Mouse (Mus musculus) liver, embryonic 14.5 days (tissue): ENCODE measurements around the gene Kif17. TPM values are rescaled to one million over a fixed set of nuclear protein-coding genes. Genes with fewer than 3 reads are reported as not detected.

Experiments used
- ATAC-seq: fragments of 200-750 bp; cut with Nextera tagmentation; 2 replicates; pipeline ENCODE4 v1.8.0; 2017; ENCODE audit warnings: moderate number of reproducible peaks, mild to moderate bottlenecking, moderate library complexity; ENCODE audit not compliant: insufficient read depth
- DNase-seq, 3 experiments: peaks; one replicate each; pipeline ENCODE4 v3.0.0-alpha.2; 2012 to 2013; ENCODE audit warnings: low read depth in 3 of 3, low spot score in 3 of 3
- H3K27ac ChIP-seq: fragments of 300-500 bp; sonication (generic); 2 replicates; pipeline ENCODE4 v1.5.1; 2014; ENCODE audit warnings: moderate library complexity, mild to moderate bottlenecking, control low read depth, inconsistent platforms
- H3K27me3 ChIP-seq: fragments of 300-500 bp; sonication (generic); 2 replicates; pipeline ENCODE4 v1.6.1; 2014; ENCODE audit warnings: mild to moderate bottlenecking, low read length, moderate library complexity; ENCODE audit not compliant: control insufficient read depth, insufficient read depth
- H3K36me3 ChIP-seq: fragments of 300-500 bp; sonication (generic); replicated peaks from 2 replicates; pipeline ENCODE4 v1.6.1; 2014; ENCODE audit warnings: low read depth; ENCODE audit not compliant: control insufficient read depth, insufficient read depth
- H3K4me1 ChIP-seq, 2 experiments: fragments of 200-500 bp in 1 of 2; fragments of 300-500 bp in 1 of 2; sonication (generic) in 1 of 2; replicated peaks; 2 replicates each; pipeline ENCODE4 v1.6.1; 2012 to 2014; ENCODE audit warnings: antibody characterized with exemption in 1 of 2, inconsistent platforms in 1 of 2, low read length in 1 of 2; ENCODE audit not compliant: control insufficient read depth in 2 of 2, insufficient read depth in 2 of 2
- H3K4me2 ChIP-seq: fragments of 300-500 bp; sonication (generic); 2 replicates; pipeline ENCODE4 v1.6.1; 2014; ENCODE audit warnings: low read depth, mild to moderate bottlenecking, control low read depth, moderate library complexity
- H3K4me3 ChIP-seq, 2 experiments: fragments of 200-500 bp in 1 of 2; fragments of 300-500 bp in 1 of 2; sonication (generic) in 1 of 2; 2 replicates each; pipeline ENCODE4 v1.5.1; 2012 to 2014; ENCODE audit warnings: low read depth in 2 of 2, low read length in 2 of 2, mild to moderate bottlenecking in 2 of 2, control low read depth in 1 of 2, inconsistent platforms in 1 of 2, moderate library complexity in 1 of 2; ENCODE audit not compliant: insufficient read depth in 1 of 2
- H3K9ac ChIP-seq: fragments of 300-500 bp; sonication (generic); replicated peaks from 2 replicates; pipeline ENCODE4 v1.6.1; 2014; ENCODE audit warnings: mild to moderate bottlenecking, control low read depth, moderate library complexity
- H3K9me3 ChIP-seq: fragments of 300-500 bp; sonication (generic); 2 replicates; pipeline ENCODE4 v1.6.1; 2016; ENCODE audit warnings: low read length, mixed read lengths; ENCODE audit not compliant: control insufficient read depth
- CTCF ChIP-seq: IDR thresholded peaks from 2 replicates; pipeline ENCODE4 v1.5.1; 2016; ENCODE audit warnings: antibody characterized with exemption, low read depth, control low read depth
- EP300 ChIP-seq: IDR thresholded peaks from 2 replicates; pipeline ENCODE4 v1.6.1; 2016; ENCODE audit warnings: antibody characterized with exemption, low read depth
- WGBS: fragments of 180-500 bp; shearing (Covaris S2); extraction: QIAGEN DNeasy Blood & Tissue Kit; methylation state at CpG from one replicate; pipeline ENCODE4 v1.1.7; 2014; ENCODE audit not compliant: insufficient replicate concordance; 5-methylcytosine and 5-hydroxymethylcytosine counted together
- polyA plus RNA-seq, 2 experiments: library from polyadenylated mRNA; depleted of rRNA in 1 of 2; stranded (reverse) in 1 of 2; unstranded in 1 of 2; fragments of >200 nt; fragmentation: Nextera tagmentation in 1 of 2; extraction: Ambion mirVana in 1 of 2; gene quantifications; 2 replicates each; pipeline versions ENCODE4 v1.2.1 to v1.2.3; 2012 to 2014

Kif17 gene
- polyA plus RNA-seq, 2 experiments = 0.06 to 0.19 TPM

DNA sequence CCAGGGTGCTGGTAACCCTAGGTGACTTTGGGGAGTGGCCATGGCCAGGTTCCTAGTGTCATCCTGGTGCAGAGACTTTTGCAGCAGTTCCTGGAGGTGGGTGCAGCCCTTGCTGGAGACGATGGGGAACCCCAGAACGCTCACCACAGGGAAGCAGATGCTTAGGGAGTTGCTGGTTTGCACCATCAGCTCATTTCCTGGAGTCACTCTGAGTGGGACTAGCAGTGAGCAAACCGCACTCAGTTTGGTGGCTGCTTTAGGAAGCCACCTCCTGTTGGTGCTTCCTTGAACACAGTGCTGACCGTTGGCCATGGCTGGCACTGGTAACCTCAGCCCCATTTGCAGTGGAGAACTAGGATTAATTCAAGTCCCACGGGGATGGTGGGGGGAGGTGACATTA, 9.2 kb downstream of the Kif17 start:
- 26% methylated on average over 5 of the region's 5 CpGs for WGBS
- TF ChIP-seq CTCF = no peak
- TF ChIP-seq EP300 = no peak

DNA sequence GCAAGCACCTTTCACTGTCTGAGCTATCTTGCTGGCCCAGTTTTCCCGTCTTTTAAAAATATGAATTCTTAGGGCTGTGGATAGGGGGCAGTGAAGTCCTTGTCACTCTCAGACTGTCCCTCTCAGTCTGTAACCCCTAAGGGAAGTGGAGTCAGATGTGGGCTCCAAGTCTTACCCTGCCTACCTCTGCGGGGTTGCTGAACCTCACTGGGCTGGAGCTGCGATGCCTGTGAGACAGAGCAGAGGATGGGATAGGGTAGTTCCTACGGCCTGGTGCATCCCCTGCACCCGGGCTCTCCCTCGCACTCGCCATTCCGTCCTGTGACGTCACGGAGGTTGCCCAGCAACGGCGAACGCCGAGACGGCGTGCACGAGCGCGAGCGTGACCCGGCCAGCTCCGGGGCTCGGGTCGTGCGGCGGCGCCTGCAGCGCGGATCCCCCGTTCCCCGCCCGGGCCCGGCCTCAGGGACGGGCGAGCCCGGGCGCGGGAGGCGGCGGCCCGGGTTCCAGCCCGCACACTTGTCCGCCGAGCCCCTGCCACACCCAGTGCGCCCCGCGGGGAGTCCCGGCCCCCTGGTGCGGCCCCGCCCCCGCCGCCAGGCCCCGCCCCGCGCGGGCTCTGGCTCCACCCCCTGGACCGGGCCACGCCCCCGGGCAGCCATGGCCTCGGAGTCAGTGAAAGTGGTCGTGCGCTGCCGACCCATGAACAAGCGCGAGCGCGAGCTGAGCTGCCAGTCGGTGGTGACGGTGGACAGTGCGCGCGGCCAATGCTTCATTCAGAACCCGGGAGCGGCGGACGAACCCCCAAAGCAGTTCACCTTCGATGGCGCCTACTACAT, 11.8 kb downstream of the Kif17 start:
- WGBS = under 1% methylated on average over 76 of the region's 78 CpGs

More for the DNA sequence above, 9.2 kb downstream of the Kif17 start:
- Histone ChIP-seq H3K36me3 (no peaks in the 10 kb centered on the region), H3K9me3 (no peaks in the 10 kb centered on the region), H3K9ac (no peak overlapping the region), H3K4me3 (no peak overlapping the region), H3K27me3 (no peaks in the 10 kb centered on the region; the same call in none of the 2 replicates), H3K27ac (no peak overlapping the region), H3K4me1 (peaks cover 0 to 4% of the 10 kb centered on the region in 2 experiments; a peak in 1 of 4 replicates), H3K4me2 (no peak overlapping the region)
- no peak for ATAC-seq
- DNase-seq = no peak

DNA sequence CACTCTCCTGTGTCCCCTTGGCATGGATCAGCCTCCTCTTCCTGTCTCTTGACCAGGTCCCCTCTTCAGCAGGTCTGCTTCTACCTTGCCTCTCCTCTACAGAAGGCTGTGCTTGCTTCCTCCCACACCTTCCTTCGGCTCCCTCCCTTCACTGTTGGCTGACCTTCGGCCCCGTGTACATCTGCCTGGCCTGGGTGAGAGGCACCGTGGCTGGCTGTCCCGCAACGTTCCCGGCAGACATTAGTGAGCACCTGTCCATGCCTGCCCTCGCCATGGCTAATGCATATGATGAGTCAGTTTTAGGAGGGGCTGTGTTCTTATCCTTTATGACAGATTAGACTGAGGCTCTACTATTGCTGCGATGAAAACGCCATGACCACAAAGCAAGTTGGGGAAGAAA, 17.6 kb downstream of the Kif17 start:
- DNase-seq = no peak
- H3K9me3 ChIP-seq = no peaks in the 10 kb centered on the region
- no peaks in the 10 kb centered on the region for H3K36me3 ChIP-seq
- H3K4me1 ChIP-seq = peaks cover 0 to 1% of the 10 kb centered on the region in 2 experiments; a peak in 1 of 4 replicates
- no peaks in the 10 kb centered on the region; the same call in none of the 2 replicates for H3K27me3 ChIP-seq
- H3K4me3 ChIP-seq = no peak overlapping the region
- TF ChIP-seq CTCF (no peak), EP300 (no peak)
- 66% methylated on average over 10 of the region's 10 CpGs for WGBS
- H3K4me2 ChIP-seq = no peak overlapping the region
- H3K27ac ChIP-seq = no peak overlapping the region
- no peak for ATAC-seq
- H3K9ac ChIP-seq = no peak overlapping the region

More for the DNA sequence above, 11.8 kb downstream of the Kif17 start:
- Histone ChIP-seq H3K4me3 (peak overlapping the region; percentile 65 to 66), H3K36me3 (no peaks in the 10 kb centered on the region), H3K4me2 (peak overlapping the region; percentile 75), H3K27ac (no peak overlapping the region), H3K27me3 (no peaks in the 10 kb centered on the region; the same call in none of the 2 replicates), H3K4me1 (peaks cover 0 to 4% of the 10 kb centered on the region in 2 experiments; a peak in 1 of 4 replicates), H3K9ac (peak overlapping the region; percentile 13; the same call in 1 of the 2 replicates), H3K9me3 (no peaks in the 10 kb centered on the region)
- TF ChIP-seq EP300 (no peak), CTCF (0 out of 2 replicates have a peak, but pooled peaks have one; percentile 27)
- ATAC-seq (peak; percentile 82), DNase-seq (peak; percentile 43 to 54 (median 46))

DNA sequence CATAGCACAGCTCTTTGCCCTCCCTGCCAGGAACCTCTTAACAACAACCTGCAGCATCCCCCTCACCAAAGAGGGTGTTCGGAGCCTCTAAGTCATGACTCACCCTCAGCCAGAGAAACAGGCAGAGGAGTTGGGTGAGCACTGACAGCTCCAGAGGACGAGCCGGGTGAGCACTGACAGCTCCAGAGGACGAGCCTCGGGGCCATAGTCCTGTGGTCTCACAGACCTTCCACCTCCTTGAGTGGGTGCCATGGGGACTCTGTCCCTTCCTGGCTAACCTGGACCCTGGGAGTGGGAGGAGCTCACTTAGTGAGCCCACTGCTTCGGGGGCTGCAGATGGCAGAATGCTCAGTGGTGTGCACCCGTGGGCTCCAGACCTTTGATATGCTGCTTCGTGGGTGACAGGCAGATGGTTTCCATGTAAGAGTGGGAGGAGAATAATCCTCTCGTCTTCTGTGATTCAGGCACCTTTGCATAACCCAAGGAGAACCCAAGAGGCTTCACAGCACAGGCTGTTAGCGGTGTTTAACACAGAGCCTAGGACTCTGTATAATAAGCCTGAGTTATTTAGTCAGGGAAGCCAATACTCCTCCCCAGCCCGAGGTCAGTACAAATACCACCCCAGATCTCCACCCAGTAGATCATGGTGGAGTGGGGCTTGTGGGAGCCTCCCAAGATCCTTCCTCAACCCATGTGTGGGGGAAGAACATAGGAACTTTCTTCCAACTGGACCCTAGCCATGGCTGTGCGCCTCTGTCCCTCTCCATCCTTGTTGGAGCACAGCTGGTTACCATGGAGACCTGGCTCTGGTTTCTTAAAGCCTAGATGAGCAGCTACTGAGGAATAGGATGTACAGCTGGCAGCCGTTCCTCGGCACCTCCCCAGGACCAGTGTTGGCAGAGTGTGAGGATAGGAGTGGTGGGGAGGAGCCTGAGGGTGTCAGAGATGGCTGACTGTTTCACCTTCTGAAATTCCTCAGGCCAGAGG, 22.1 kb downstream of the Kif17 start:
- no peak for ATAC-seq
- no peak for TF ChIP-seq EP300
- TF ChIP-seq CTCF = no peak
- H3K4me3 ChIP-seq = no peak overlapping the region

More for the DNA sequence above, 22.1 kb downstream of the Kif17 start:
- Histone ChIP-seq H3K4me1 (no peaks in the 10 kb centered on the region), H3K9me3 (no peaks in the 10 kb centered on the region), H3K27me3 (no peaks in the 10 kb centered on the region), H3K9ac (no peak overlapping the region), H3K4me2 (no peak overlapping the region), H3K36me3 (no peaks in the 10 kb centered on the region), H3K27ac (no peak overlapping the region)
- WGBS = 52% methylated on average over 14 of the region's 14 CpGs
- DNase-seq = no peak
